Mouse (Mus musculus) cerebellum, adult 2 months (tissue): ENCODE data around the gene Ltbp3. TPM values are rescaled to one million over a fixed set of nuclear protein-coding genes. Genes with fewer than 3 reads are reported as not detected.

Experiments used
- DNase-seq, 2 experiments: peaks; one replicate each; pipeline ENCODE4 v3.0.0; 2021
- H3K27ac ChIP-seq: fragments of 200-500 bp; 2 replicates; pipeline ENCODE4 v1.5.1; 2012; ENCODE audit warnings: low read length, control low read depth, inconsistent platforms; ENCODE audit not compliant: insufficient read depth
- H3K27me3 ChIP-seq: fragments of 200-500 bp; 2 replicates; pipeline ENCODE4 v1.6.1; 2012; ENCODE audit warnings: inconsistent platforms, mild to moderate bottlenecking, low read length, moderate library complexity; ENCODE audit not compliant: control insufficient read depth, insufficient read depth
- H3K4me1 ChIP-seq: fragments of 200-500 bp; 2 replicates; pipeline ENCODE4 v1.6.1; 2011; ENCODE audit warnings: low read length; ENCODE audit not compliant: control insufficient read depth, insufficient read depth
- H3K4me3 ChIP-seq: fragments of 200-500 bp; replicated peaks from 2 replicates; pipeline ENCODE3; 2011; ENCODE audit warnings: mild to moderate bottlenecking, low read depth, low read length, control low read depth; ENCODE audit not compliant: insufficient read depth
- CTCF ChIP-seq: fragments of 200-500 bp; IDR thresholded peaks from 2 replicates; pipeline ENCODE4 v1.5.1; 2011; ENCODE audit warnings: low read depth, mild to moderate bottlenecking, control low read depth, low read length, moderate library complexity, borderline replicate concordance; ENCODE audit not compliant: insufficient read depth
- POLR2A ChIP-seq: fragments of 200-500 bp; IDR thresholded peaks from 2 replicates; pipeline ENCODE4 v1.6.1; 2011; ENCODE audit warnings: low read length, control low read depth, borderline replicate concordance; ENCODE audit not compliant: insufficient read depth
- WGBS: fragments of 180-500 bp; shearing (Covaris S2); methylation state at CpG from one replicate; pipeline ENCODE4 v1.1.7; 2018; 5-methylcytosine and 5-hydroxymethylcytosine counted together
- polyA plus RNA-seq: library from polyadenylated mRNA; depleted of rRNA; stranded (reverse); fragments of >200 nt; gene quantifications from 2 replicates; pipeline ENCODE4 v1.2.3, GENCODE M21; 2012

The Ltbp3 gene
- polyA plus RNA-seq, 1 experiment: 165 TPM

DNA sequence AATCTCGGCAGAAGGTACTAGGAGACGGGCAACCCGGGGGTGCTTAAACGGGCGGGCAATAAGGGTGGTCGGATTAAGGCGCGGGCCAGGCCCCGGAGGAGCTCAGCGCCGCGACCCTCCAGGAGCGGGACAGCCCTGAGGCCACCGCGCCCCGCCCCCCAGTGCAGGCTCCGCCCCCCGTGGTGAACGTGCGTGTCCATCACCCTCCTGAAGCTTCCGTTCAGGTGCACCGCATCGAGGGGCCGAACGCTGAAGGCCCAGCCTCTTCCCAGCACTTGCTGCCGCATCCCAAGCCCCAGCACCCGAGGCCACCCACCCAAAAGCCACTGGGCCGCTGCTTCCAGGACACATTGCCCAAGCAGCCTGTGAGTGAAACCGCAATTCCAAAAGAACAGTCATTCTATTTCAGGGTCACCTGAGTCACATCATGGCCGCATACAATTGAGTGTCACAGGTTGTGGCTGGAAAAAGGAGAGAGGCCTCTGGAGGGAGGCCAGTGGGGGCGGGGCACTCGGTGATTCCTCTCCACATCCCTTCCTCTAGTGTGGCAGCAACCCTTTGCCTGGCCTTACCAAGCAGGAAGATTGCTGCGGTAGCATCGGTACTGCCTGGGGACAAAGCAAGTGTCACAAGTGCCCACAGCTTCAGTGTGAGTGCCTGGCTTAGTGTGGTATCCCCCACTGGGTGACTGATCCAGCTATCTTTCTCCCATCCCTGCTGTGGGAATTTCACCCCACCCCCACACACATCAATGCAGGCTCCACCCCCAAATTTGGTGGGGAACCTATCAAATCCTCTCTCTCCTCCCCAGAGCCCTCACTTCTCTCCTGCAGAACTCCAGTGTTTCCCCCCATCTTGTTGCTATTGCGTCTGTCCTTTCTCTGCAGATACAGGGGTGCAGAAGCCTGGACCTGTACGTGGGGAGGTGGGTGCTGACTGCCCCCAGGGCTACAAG is 5.3 kb downstream of the Ltbp3 start:
- TF ChIP-seq POLR2A (no peak), CTCF (no peak)
- 34% methylated on average over 36 of the region's 36 CpGs for WGBS
- H3K4me1 ChIP-seq: peaks cover 20% of the 10 kb centered on the region
- DNase-seq: no peak
- H3K4me3 ChIP-seq: no peak overlapping the region
- 0 out of 2 replicates have a peak, but pooled peaks cover 1% of the 10 kb centered on the region for H3K27me3 ChIP-seq
- H3K27ac ChIP-seq: no peak overlapping the region

DNA sequence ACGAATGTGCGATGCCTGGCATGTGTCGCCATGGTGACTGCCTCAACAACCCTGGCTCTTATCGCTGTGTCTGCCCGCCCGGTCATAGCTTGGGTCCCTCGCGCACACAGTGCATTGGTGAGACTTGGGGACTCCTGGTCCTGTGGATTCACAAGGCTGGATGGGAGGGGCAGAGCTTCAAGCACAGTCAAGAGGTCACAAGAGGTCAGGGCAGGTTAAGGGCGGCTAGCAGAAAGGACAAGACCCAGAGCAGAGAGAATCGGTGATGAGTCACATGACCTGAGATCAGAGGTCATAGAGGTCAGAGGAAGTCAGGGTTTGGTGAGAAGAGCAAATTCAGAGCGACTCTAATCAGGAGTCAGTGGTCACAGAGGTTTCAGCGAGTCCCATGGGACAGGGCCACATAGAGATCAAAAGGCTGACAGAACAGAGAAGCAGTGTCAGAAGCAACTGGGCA is 6.2 kb downstream of the Ltbp3 start:
- DNase-seq: no peak
- Histone ChIP-seq H3K27me3 (0 out of 2 replicates have a peak, but pooled peaks cover 1% of the 10 kb centered on the region), H3K4me1 (peaks cover 22% of the 10 kb centered on the region), H3K27ac (no peak overlapping the region), H3K4me3 (no peak overlapping the region)
- TF ChIP-seq POLR2A: no peak
- TF ChIP-seq CTCF: no peak
- 60% methylated on average over 12 of the region's 12 CpGs for WGBS

DNA sequence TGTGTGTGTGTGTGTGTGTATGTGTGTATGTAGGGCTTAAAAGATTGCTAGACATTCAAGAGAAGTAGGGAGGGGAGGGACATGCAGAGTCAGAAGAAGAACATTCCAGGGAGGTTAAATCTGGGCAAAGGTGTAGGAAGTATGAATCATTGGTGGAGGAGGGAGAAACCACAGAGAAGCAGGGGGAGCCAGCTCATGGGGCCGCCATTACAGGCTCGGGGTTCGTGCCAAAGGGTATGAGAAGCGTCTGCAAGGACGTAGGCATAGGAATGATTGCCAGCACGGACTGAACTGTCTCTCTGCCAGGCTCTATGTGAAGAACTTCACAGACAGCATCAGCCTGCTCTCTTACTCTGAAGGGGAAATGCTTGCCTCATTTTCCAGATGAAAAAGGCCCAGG is 8.8 kb downstream of the Ltbp3 start:
- 0 out of 2 replicates have a peak, but pooled peaks cover 1% of the 10 kb centered on the region for H3K27me3 ChIP-seq
- 41% methylated on average over 6 of the region's 6 CpGs for WGBS
- H3K4me1 ChIP-seq: peaks cover 12% of the 10 kb centered on the region
- H3K27ac ChIP-seq: no peak overlapping the region
- TF ChIP-seq POLR2A: no peak
- no peak for TF ChIP-seq CTCF
- no peak for DNase-seq
- no peak overlapping the region for H3K4me3 ChIP-seq

DNA sequence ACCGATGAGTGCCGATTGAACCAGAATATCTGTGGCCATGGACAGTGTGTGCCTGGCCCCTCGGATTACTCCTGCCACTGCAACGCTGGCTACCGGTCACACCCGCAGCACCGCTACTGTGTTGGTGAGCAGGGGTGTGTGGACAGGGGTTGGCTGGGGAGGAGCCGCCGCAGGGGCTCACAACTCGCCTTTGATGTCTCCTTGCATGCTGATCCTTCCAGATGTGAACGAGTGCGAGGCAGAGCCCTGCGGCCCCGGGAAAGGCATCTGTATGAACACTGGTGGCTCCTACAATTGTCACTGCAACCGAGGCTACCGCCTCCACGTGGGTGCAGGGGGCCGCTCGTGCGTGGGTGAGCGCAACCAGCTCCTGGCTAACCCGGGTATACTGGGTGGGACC is 10.2 kb downstream of the Ltbp3 start:
- Histone ChIP-seq H3K27me3 (0 out of 2 replicates have a peak, but pooled peaks cover 1% of the 10 kb centered on the region), H3K4me1 (peaks cover 5% of the 10 kb centered on the region; the same call in 1 of the 2 replicates), H3K4me3 (no peak overlapping the region), H3K27ac (no peak overlapping the region)
- 56% methylated on average over 22 of the region's 22 CpGs for WGBS
- no peak for DNase-seq
- no peak for TF ChIP-seq POLR2A
- no peak for TF ChIP-seq CTCF

DNA sequence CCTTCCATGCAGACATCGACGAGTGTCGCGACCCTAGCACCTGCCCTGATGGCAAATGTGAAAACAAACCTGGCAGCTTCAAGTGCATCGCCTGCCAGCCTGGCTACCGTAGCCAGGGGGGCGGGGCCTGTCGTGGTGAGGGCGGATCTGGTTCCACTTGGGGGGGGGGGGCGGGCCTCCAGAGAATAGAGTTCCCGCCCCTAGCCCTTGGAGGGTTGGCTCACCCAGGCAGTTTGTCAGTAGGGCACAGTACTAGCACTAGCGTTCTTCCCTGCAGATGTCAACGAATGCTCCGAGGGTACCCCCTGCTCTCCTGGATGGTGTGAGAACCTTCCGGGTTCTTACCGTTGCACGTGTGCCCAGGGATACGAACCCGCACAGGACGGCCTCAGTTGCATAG is 11.0 kb downstream of the Ltbp3 start:
- WGBS: 32% methylated on average over 20 of the region's 20 CpGs
- TF ChIP-seq CTCF (no peak), POLR2A (no peak)
- H3K27ac ChIP-seq: no peak overlapping the region
- no peak overlapping the region for H3K4me3 ChIP-seq
- no peak for DNase-seq
- peaks cover 9% of the 10 kb centered on the region for H3K4me1 ChIP-seq
- 0 out of 2 replicates have a peak, but pooled peaks cover 1% of the 10 kb centered on the region for H3K27me3 ChIP-seq

DNA sequence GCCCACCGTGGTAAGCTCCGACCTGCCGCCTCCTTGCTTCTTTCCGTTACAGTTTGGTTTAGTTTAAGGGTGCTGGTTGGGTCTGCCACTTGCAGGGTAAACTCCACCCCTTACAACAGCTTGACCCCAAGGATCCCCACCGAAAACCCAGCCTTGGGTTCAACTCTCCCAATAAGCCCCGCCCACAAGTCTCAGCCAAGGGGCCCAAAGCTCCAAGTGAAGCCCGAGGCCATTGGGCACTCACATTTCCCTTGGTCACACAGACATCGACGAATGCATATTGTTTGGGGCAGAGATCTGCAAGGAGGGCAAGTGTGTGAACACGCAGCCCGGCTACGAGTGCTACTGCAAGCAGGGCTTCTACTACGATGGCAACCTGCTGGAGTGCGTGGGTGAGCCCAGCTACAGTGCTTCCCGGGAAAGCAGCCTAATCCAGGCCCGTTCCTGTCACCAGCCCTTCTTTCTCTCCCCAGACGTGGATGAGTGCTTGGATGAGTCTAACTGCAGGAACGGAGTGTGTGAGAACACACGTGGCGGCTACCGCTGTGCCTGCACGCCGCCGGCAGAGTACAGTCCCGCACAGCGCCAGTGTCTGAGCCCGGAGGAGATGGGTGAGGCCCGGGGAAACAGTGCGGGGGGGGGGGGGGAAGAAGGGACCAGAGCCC is 15.7 kb downstream of the Ltbp3 start:
- Histone ChIP-seq H3K27me3 (no peaks in the 10 kb centered on the region), H3K27ac (no peak overlapping the region), H3K4me3 (no peak overlapping the region), H3K4me1 (peaks cover 24% of the 10 kb centered on the region)
- 36% methylated on average over 29 of the region's 29 CpGs for WGBS
- TF ChIP-seq CTCF (no peak), POLR2A (no peak)
- DNase-seq: peak in 1 of 2 experiments; percentile 43

DNA sequence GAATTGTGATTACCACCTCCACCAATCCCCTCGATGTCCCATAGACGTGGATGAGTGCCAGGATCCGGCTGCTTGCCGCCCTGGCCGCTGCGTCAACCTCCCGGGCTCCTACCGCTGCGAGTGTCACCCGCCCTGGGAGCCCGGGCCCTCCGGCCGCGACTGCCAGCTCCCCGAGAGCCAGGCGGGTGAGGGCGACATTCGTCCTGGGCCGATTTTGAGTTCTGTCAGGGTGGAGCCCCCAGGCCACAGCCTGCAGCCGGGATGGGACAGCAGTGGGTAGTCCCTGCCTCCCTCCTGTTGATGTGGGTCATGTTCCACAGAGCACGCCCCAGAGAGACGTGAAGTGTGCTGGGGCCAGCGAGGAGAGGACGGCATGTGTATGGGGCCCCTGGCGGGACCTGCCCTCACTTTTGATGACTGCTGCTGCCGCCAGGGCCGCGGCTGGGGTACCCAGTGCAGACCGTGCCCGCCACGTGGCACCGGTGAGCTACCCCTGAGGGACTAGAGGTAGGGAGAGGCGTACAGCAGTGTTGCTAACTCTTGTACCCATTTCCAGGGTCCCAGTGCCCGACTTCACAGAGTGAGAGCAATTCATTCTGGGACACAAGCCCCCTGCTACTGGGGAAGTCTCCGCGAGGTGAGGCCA is 16.4 kb downstream of the Ltbp3 start:
- TF ChIP-seq CTCF: no peak
- TF ChIP-seq POLR2A: no peak
- H3K27me3 ChIP-seq: no peaks in the 10 kb centered on the region
- H3K27ac ChIP-seq: no peak overlapping the region
- 46% methylated on average over 36 of the region's 36 CpGs for WGBS
- DNase-seq: peak in 1 of 2 experiments; percentile 47
- H3K4me3 ChIP-seq: no peak overlapping the region
- peaks cover 22% of the 10 kb centered on the region for H3K4me1 ChIP-seq
